Mouse (Mus musculus): ENCODE data around the gene Fzd5.

- TF ChIP-seq MAX (IDR thresholded peaks at IDR 0.05; ENCODE audit: low read depth) (no peak), TCF12 (IDR thresholded peaks at IDR 0.05; ENCODE audit: insufficient read depth, poor library complexity, severe bottlenecking) (no peak), POLR2AphosphoS2 (IDR thresholded peaks at IDR 0.05; ENCODE audit: insufficient read length, low read depth) (no peak), POLR2A (IDR thresholded peaks at IDR 0.05; ENCODE audit: insufficient read length, low read depth) (no peak), USF1 (IDR thresholded peaks at IDR 0.05; ENCODE audit: low read depth) (no peak), MYOD1 (IDR thresholded peaks at IDR 0.05; ENCODE audit: control insufficient read depth in 1 of 3, insufficient read length in 2 of 3, low read depth in 2 of 3) (no peak), MYOG (IDR thresholded peaks at IDR 0.05; ENCODE audit: control insufficient read depth in 1 of 3, insufficient read depth in 1 of 3, insufficient read length in 2 of 3, low read depth in 2 of 3) (no peak), E2F4 (IDR thresholded peaks at IDR 0.05; ENCODE audit: insufficient read depth) (no peak), SRF (IDR thresholded peaks at IDR 0.05; ENCODE audit: control insufficient read depth, insufficient read length, low read depth) (no peak)
These were observed 35.8 kb downstream of the Fzd5 start for GRCm38 (mm10) chr1:64701780-64702179.

Measured in myocyte (in vitro differentiated cells).